Mouse (Mus musculus): ENCODE data around the gene Gm28041.
"Not testable (repeated sequence)": the region's sequence is repeated elsewhere in the genome, so short reads cannot be mapped to it uniquely, and the experiment has no call there.

Gm28041 gene

DNA sequence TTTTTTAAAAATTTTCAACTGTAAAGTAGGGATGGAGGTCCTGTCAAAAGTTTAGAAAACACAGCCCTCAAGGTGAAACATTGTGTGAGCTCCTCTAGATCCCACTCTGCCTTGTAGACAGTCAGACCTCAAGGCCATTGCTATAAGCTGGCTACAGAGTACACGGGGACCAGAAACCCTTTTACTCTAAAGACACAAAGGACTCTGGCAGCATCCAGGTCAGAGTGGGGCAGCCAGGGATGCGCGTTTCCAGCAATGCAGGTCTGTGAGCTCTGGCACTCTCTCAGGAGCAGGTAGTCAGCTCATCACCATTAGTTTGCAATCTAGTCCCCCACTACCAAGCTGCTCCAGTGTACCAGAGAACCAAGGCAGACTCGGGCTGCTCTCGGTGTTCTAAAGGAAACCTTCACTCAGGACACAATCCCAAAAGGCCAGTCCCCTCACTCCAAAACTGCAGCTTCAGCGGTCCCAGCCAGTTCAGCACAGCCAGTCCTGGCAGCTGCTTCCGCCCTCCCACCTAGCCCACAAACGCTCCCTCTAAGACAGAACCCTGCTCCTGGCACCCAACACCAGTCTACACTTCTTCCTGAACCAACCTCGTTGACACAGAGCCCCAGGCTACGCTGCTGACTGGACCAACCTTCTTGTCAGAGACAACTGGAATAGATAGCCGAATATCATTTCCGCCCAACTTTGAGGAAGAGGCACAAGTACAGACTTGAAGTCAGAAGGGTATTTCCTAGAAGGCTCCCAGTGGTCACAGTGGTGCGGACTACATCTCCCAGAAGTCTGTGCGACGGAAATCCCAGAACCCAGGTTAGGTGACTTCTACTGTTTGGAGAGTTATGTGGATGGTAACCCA lies at the start of gene Gm28041, which contains the start of gene Zfp456:
Gm28041 (minus strand) TSS at position 684 of the 862 bp plus-strand sequence.
Zfp456 (minus strand) TSS at position 761 of the 862 bp plus-strand sequence.
- DNase-seq (ENCODE audit: low spot score in 2 of 2): peak; percentile 59 to 62

DNA sequence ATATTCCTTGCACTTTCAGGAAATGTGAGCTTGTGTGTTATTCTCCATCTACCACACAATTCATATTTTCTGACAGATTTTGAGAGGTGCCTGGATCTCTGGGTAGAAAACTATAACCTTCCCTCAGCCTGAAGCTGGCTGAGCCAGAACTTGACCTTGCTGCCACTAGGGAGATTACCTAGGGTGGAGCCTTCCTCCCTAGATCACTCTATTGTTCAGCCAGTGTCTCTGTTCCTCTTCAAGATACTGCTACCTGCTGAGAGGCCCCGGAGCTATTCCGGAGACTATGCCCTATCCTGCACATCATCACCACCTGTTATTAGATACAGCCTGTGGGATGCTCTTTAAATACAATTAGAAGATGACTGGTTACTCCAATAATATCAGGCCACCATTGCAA lies 47.0 kb upstream of the Gm28041 start:
- not testable (repeated sequence) for DNase-seq (ENCODE audit: low spot score in 2 of 2)

DNA sequence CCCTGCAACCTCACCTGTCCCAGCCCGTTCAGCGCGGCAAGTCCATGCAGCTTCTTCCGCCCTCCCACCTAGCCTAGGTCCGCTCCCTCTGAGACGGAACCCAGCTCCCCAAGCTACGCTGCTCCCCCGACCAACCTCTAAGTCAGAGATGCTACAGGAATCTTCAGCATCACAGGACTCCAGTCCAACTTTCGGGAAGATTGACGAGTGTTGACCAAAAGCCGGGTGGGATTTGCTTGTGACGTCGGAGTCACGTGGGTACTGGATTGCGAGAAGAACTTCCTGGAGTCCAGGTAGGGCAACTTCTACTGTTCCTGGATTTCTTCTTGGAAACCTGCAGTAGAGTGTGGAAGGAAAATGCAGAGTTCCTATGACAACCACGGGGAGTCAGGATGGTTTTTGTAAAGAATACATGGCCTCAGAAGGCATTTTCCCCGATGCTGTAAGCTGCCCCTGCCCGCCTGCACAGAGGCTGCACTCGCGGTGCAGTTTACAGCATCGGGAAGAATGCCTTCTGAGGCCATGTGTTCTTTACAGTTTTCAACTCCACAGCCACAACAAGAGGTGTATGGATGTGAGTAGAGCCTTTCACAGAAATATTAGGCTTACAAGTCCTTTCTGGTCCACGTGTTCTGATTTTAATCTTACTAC lies 45.8 kb upstream of the Gm28041 start, which contains the start of gene Zfp459:
Zfp459 (minus strand) TSS at position 212 of the 651 bp plus-strand sequence.
- DNase-seq (ENCODE audit: low spot score in 2 of 2): peak; percentile 14 to 33

DNA sequence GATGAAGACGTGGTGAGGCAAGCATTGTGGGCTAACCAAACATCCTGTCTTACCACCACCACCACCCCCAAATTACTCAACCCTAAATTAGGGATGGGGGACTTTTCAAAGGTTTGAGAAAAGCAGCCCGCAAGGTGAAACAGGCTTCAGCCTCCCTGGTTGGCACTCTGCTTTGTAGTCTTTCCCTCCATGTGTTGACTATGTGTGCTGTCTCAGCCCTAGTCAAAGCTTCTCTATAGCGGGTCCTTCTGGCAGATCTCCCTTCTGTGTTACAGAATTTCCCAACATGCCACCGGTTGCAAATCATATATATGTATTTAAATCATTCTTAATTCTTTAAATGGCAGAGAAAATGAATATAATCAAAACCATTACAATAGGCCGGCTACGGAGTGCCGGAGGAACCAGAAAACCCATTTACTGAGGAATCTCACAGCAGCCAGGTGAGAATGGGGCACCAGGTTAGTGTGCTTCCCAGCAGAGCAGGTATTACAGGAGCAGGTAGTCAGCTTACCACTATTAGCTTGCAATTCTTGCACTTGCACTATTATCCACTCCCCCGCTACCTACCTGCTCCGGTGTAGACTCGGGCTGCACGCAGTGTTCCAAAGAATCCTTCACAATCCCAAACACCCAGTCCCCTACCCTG lies 45.1 kb upstream of the Gm28041 start:
- no peak for DNase-seq (ENCODE audit: low spot score in 2 of 2)

DNA sequence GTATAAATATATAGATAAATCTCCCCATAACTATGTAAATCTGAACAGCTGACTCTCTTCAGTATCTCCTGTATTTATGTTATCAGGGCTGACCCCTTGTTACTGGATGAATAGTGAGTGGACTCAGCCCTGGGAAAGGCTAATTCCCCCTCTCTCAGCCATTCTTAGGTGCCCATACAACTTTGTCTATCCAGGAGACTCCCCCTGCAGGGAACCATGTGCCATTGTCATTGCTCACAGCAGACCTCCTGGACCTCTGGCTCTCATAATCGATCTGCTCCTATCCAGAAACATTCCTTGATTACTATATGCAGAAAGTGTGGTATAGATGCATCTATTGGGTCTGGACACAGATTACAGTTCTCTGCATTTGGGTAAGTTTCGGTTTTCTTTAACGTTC lies 41.3 kb upstream of the Gm28041 start:
- no peak for DNase-seq (ENCODE audit: low spot score in 2 of 2)

DNA sequence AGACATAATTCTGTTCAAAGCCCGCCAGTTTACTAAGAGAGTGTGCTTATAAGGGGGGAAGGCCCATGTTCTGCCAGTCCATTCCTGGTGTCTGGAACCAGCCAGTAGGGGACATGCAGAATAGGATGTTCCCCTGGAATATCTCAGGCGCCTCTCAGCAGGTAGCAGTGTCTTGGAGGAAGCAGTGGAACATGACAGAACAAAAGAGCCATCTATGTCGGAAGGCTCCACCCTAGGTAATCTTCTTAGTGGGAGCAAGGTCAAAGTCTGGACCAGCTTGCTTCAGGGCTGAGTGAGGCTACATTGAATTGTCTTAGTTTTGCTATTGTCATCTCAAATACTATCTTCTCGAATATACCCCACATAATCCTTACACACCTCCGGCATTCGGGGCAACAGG lies 40.2 kb upstream of the Gm28041 start:
- DNase-seq (ENCODE audit: low spot score in 2 of 2): no peak

DNA sequence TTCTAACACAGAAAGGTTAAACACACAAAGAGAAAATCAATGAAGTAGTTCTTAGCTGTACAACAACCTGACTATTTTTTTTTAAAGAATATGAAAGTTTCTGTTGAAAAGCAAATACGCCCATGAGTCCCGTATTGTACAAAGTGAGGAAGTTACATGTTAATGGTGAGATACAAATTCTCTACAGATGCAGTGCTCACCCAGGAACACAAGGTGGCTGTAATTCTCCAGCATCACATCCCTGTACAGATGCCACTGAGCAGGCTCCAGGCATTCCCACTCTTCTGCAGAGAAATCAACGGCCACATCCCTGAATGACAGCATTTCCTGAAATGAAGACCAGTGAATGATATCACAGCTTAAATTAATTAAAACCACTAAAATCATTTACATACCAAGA lies 38.1 kb upstream of the Gm28041 start:
- DNase-seq (ENCODE audit: low spot score in 2 of 2): not testable (repeated sequence)

DNA sequence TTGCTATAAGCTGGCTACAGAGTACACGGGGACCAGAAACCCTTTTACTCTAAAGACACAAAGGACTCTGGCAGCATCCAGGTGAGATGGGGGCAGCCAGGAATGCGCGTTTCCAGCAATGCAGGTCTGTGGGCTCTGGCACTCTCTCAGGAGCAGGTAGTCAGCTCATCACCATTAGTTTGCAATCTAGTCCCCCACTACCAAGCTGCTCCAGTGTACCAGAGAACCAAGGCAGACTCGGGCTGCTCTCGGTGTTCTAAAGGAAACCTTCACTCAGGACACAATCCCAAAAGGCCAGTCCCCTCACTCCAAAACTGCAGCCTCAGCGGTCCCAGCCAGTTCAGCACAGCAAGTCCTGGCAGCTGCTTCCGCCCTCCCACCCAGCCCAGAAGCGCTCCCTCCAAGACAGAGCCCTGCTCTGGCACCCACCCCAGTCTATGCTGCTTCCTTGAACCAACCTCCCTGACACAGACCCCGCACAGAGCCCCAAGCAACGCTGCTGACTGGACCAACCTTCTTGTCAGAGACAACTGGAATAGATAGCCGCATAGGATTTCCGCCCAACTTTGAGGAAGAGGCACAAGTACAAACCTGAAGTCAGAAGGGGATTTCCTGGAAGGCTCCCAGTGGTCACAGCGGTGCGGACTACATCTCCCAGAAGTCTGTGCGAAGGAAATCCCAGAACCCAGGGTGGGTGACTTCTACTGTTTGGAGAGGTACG lies 23.8 kb upstream of the Gm28041 start, which contains the start of gene Zfp429:
Zfp429 (minus strand) TSS at position 637 of the 721 bp plus-strand sequence.
- DNase-seq (ENCODE audit: low spot score in 2 of 2): peak; percentile 44 to 56

DNA sequence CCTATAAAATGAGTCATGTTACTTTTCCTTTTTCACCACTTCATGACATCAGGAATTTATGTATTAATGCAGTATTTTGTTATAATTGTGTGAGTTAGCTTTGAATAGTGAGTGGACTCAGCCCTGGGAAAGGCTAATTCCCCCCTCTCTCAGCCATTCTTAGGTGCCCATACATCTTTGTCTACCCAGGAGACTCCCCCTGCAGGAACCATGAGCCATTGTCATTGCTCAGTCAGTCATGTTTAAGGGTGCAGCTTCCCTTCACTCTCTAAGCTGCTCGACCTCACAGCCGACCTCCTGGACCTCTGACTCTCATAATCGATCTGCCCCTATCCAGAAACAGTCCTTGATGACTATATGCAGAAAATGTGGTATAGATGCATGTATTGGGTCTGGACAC lies 722 bp upstream of the Gm28041 start:
- DNase-seq (ENCODE audit: low spot score in 2 of 2): not testable (repeated sequence)

DNA sequence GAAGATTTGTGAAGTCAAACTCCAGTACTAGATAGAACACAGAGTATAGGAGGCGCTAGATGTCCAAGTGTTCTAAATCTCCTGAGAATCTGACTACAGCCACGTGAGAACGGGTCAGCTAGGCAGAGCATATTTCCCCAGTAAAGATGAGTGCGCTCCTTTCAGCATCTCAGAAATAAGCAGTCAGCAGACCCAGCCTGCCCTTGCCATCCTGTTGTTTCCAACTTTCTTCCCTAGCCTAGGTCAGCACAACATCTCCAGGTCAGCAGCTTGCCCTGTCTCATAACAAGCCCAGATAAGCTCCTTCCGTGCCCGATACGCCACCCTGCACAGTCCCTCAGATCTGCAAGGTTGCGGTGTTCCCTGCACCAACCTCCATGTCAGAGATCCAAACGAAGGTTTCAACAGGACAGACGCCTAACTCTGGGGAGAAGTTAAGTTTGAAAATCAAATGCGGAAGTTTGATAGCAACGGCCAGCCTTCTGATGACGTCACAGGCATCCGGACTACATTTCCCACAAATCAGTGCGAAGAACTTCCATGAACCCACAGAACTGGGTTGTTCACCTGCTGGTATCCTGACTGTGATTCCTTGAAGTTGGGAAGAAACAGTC lies 15.3 kb downstream of the Gm28041 start, which contains the start of the genes Gm28044 and Zfp953:
Gm28044 (minus strand) TSS at position 406 of the 614 bp plus-strand sequence.
Zfp953 (minus strand) TSS at position 475 of the 614 bp plus-strand sequence.
- peak; percentile 79 to 85 for DNase-seq (ENCODE audit: low spot score in 2 of 2)

DNA sequence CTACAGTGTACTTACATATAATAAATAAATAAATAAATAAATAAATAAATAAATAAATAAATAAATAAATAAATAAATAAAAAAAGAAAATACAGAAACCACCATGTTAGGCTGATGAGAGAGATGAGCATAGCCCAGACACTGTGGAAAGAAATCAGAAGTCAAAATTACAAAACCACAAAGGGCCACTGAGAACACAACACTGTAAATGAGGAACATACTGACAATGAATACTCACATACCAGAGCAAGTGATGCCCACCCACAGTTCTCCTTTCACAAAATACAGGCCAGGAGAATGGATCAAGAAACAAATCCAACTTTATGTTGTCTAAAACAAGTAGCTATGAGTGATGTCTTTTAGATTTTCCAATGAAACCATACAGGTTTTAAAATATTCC lies 23.7 kb downstream of the Gm28041 start:
- no peak for DNase-seq (ENCODE audit: low spot score in 2 of 2)

DNA sequence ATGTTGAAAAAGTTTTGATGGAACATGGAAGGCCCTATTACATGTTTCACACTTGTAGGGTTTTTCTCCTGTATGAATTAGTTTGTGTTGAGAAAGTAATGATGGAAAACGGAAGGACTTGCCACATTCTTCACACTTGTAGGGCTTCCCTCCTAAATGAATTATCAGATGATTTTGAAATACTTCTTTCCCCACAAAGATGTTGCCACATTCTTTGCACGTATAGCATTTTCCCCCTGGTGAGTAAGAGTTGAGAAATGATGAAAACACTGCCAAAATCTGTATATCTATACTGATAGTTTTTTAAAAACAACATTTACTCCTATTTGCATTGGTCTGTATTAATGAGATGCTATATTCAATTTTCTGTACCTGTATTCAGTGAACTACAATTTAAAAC lies 32.1 kb downstream of the Gm28041 start:
- DNase-seq (ENCODE audit: low spot score in 2 of 2): no peak

DNA sequence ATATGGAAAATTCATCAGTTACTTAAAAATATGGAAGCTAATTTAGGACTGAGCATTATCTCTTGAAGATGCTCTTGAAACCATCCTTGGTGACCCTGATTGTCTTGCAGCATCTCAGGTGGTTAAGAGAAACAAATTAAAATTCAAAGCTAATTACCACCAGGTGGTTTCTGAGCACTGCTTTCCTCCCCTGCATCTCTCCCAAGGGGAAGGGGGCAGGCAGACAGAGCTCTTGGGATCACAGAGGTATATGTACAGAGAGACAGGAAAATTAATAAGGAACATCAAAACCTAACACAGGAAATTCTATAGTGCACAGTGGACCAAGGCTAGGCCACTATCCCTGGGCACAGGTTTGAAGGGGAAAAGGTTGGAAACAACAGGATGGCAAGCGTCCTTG lies 42.7 kb downstream of the Gm28041 start:
- DNase-seq (ENCODE audit: low spot score in 2 of 2): no peak

DNA sequence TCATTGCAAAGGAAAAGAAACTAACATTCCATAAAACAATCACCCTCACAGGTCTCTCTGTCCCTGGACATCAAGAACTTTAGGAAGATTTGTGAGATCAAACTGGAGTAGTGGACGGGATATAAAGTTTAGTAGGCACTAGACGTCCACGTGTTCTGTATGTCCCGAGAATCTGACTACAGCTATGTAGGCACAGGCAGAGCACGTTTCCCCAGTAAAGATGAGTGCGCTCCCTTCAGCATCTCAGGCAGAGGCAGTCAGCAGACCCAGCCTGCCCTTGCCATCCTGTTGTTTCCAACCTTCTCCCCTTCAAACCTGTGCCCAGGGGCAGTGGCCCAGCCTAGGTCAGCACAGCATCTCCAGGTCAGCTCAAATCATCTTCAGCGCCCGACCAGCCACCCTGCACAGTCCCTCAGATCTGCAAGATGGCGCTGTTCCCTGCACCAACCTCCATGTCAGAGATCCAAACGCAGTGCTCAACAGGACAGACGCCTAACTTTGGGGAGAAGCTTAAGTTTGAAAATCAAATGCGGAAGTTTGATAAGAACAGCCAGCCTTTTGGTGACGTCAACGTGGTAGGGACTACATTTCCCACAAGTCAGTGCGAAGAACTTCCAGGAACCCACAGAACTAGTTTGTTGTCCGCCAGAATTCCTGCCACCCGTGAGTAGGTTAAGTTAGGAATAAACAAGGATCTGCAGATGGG lies 43.4 kb downstream of the Gm28041 start, which contains the start of gene Zfp595:
Zfp595 (minus strand) TSS at position 552 of the 706 bp plus-strand sequence.
- peak; percentile 69 to 77 for DNase-seq (ENCODE audit: low spot score in 2 of 2)

DNA sequence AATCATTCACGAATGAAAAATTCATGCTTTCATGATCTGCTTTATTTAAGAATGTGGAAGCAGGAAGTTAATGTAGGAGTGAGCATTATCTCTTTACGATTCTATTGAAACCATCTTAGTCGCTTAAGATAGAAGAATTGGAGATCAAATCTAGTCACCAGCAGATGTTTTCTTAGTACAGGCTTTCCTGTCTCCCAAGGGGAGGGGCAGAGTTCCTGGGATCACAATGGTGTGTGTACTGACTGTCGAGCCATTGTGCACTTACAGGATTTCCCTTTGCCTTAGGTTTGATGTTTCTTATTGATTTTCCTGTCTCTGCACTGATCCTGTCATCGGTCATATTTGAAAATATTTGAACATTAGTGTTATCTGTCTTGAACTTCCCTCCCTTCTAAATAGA lies 68.8 kb downstream of the Gm28041 start:
- DNase-seq (ENCODE audit: low spot score in 2 of 2): no peak

DNA sequence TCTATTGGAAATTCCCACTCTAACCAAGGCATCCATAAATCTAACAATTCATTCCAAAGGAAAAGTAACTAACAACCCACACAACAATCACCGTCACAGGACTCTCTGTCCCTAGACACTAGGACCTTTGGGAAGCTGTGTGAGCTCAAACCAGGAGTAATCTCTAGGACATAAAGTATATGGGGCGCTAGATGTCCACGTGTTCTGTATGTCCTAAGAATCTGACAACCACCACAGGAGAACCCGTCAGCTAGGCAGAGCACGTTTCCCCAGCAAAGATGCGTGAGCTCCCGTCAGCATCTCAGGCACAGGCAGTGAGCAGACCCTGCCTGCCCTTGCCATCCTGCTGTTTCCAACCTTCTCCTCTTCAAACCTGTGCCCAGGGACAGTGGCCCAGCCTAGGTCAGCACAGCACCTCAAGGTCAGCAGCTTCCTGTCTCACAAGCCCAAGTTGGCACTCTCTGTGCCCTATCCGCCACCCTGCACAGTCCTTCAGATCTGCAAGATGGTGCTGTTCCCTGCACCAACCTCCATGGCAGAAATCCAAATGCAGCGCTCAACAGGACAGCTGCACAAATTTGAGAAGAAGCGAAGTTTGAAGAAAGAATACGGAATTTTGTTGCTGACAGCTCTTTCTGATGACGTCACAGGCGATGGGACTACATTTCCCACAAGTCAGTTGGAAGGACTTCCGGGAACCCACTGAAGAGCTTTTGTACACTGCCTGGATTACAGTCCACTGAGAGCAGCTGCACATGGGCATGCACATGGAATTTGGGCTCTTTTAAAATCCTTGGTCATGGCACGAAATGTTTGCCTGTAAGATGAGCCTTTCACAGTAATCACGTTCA lies 69.5 kb downstream of the Gm28041 start, which contains the start of gene Zfp457:
Zfp457 (minus strand) TSS at position 664 of the 851 bp plus-strand sequence.
- DNase-seq (ENCODE audit: low spot score in 2 of 2): peak; percentile 75 to 84
